Mouse (Mus musculus) lung, adult 2 months (tissue): ENCODE data around the gene Myo3b.

ENCODE experiments used
- CTCF ChIP-seq: fragments of 200-500 bp; IDR thresholded peaks from 2 replicates; pipeline ENCODE4 v1.5.1; 2011; ENCODE audit warnings: mild to moderate bottlenecking, low read length, control low read depth; ENCODE audit not compliant: insufficient read depth
- POLR2A ChIP-seq: fragments of 200-500 bp; IDR thresholded peaks from 2 replicates; pipeline ENCODE4 v1.6.1; 2011; ENCODE audit warnings: low read depth, mild to moderate bottlenecking, control low read depth, low read length, borderline replicate concordance; ENCODE audit errors: extremely low read depth

GRCm38 (mm10) chr2:70209790-70210189 is 170.9 kb downstream of the Myo3b start:
- TF ChIP-seq POLR2A: no peak
- no peak for TF ChIP-seq CTCF
